Mouse (Mus musculus) right cerebral cortex, adult 2 months (tissue): ENCODE measurements at regions not wholly inside any gene's neighbourhood (a gene's known extent, or its start where the extent isn't known, plus 50 kb on each side); places are given as distances from the start of the nearest gene placed in this dataset.
A peak's percentile ranks its signal among the peaks of the same experiment; 100 is the strongest.
"Not testable (repeated sequence)": the region's sequence is repeated elsewhere in the genome, so short reads cannot be mapped to it uniquely, and the experiment has no call there.

Experiments
- DNase-seq, 2 experiments: peaks; one replicate each; pipeline ENCODE4 v3.0.0; 2021 to 2022; ENCODE audit warnings: low spot score in 2 of 2

GRCm38 (mm10) chr7:63997997-63998396, 59.3 kb upstream of the Klf13 start:
- no peak for DNase-seq

- no peak for DNase-seq
Observed at GRCm38 (mm10) chr7:63996581-63997098, 57.9 kb upstream of the Klf13 start.

GRCm38 (mm10) chr7:63995255-63995980, 56.7 kb upstream of the Klf13 start:
- DNase-seq: no peak

- not testable (repeated sequence) for DNase-seq
Observed at GRCm38 (mm10) chr7:63994769-63995168, 56.1 kb upstream of the Klf13 start.

GRCm38 (mm10) chr7:63992155-63992554, 53.4 kb upstream of the Klf13 start:
- no peak for DNase-seq

GRCm38 (mm10) chr7:63991085-63992010, 52.6 kb upstream of the Klf13 start:
- peak in 1 of 2 experiments; percentile 27 for DNase-seq

- no peak for DNase-seq
Observed at GRCm38 (mm10) chr7:63990312-63991028, 51.8 kb upstream of the Klf13 start.

GRCm38 (mm10) chr7:63989736-63990135, 51.0 kb upstream of the Klf13 start:
- no peak for DNase-seq
